ENCODE assay signal across 21 mouse cellular contexts in the genomic region with DNA sequence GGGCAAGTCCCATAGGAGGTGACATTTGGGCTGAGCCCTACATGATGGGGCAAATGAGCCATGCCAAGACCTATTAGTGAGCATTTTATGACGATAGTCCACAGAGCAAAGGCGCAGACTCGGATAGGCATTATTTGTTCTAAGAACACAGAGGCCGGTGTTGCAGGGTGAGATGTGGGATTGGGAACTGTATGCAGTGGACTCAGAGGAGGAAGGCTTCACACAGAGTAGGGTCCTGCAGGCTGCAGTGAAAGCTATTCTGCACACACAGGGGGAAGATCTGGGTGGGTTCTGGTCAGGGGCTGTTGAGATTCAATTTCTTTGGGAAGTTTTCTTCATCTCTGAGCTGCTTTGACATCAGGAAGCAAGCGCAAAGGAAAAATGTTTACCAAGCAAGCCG.
DNase-seq lines count a peak whose midpoint lies in the region; ATAC-seq and TF ChIP-seq lines count a peak whose summit lies in the region.
"Had no signal": no experiment of that assay in that cellular context is flagged by ENCODE, and none has a peak within 500 bp of the region (broad histone marks: within the 10 kb centered on the region; RNA-seq: fewer than 3 reads in every experiment).

No protein-coding gene starts in this region.

- H3K36me3 ChIP-seq in intestine, embryonic 15.5 days, result no peaks in the 10 kb centered on the region
- H3K36me3 ChIP-seq in intestine, postnatal 0 days (ENCODE audit: control insufficient read depth, insufficient read depth), result no peaks in the 10 kb centered on the region
- no peaks in the 10 kb centered on the region for H3K36me3 ChIP-seq in intestine, embryonic 16.5 days (ENCODE audit: control insufficient read depth, insufficient read depth, low read length)
- H3K36me3 ChIP-seq: forebrain, embryonic 10.5 days; forebrain, embryonic 15.5 days; hindbrain, embryonic 12.5 days had no signal

- no peak overlapping the region for H3K4me3 ChIP-seq in intestine, embryonic 15.5 days (replicated peaks)
- no peak overlapping the region for H3K4me3 ChIP-seq in intestine, postnatal 0 days (ENCODE audit: low read depth, low read length)
- H3K4me3 ChIP-seq in intestine, embryonic 16.5 days (ENCODE audit: low read length), result no peak overlapping the region
- H3K4me3 ChIP-seq: forebrain, embryonic 10.5 days; forebrain, embryonic 15.5 days; heart, adult 2 months; hindbrain, embryonic 12.5 days had no signal

- peak; percentile 45; the same call in 1 of the 2 replicates for ATAC-seq in intestine, embryonic 15.5 days
- ATAC-seq in intestine, postnatal 0 days, result no peak
- ATAC-seq in intestine, embryonic 16.5 days, result peak; percentile 23; the same call in 1 of the 2 replicates
- ATAC-seq: CD4-positive, CD25-positive, alpha-beta regulatory T cell, adult 4 months; forebrain, embryonic 15.5 days; hindbrain, embryonic 16.5 days had no signal

- no peaks in the 10 kb centered on the region for H3K4me1 ChIP-seq in intestine, embryonic 15.5 days (replicated peaks)
- H3K4me1 ChIP-seq in intestine, postnatal 0 days (replicated peaks; ENCODE audit: control insufficient read depth, insufficient read depth, low read length), result 0 out of 2 replicates have a peak, but pooled peaks cover 12% of the 10 kb centered on the region
- H3K4me1 ChIP-seq in intestine, embryonic 16.5 days (ENCODE audit: control insufficient read depth, insufficient read depth, low read length), result peaks cover 7% of the 10 kb centered on the region
- H3K4me1 ChIP-seq: forebrain, embryonic 15.5 days had no signal

- intact Hi-C loops in heart, postnatal 14 days (cut with DNase I), result no loop called here
- intact Hi-C loops in left cerebral cortex, postnatal 25 days (cut with DNase I), result no loop called here

- 56% methylated on average over 6 of the region's 6 CpGs for WGBS in intestine, embryonic 15.5 days
- 48% methylated on average over 6 of the region's 6 CpGs for WGBS in intestine, postnatal 0 days
- 60% methylated on average over 6 of the region's 6 CpGs for WGBS in intestine, embryonic 16.5 days

- H3K27me3 ChIP-seq in intestine, embryonic 15.5 days (replicated peaks), result no peaks in the 10 kb centered on the region
- H3K27me3 ChIP-seq in intestine, postnatal 0 days (replicated peaks; ENCODE audit: control insufficient read depth, insufficient read depth, low read length), result no peaks in the 10 kb centered on the region
- no peaks in the 10 kb centered on the region for H3K27me3 ChIP-seq in intestine, embryonic 16.5 days (replicated peaks; ENCODE audit: control insufficient read depth, insufficient read depth, low read length)
- H3K27me3 ChIP-seq: forebrain, embryonic 15.5 days; hindbrain, embryonic 12.5 days had no signal

- no peak overlapping the region for H3K27ac ChIP-seq in intestine, embryonic 15.5 days
- no peak overlapping the region for H3K27ac ChIP-seq in intestine, postnatal 0 days (ENCODE audit: low read depth, low read length)
- no peak overlapping the region for H3K27ac ChIP-seq in intestine, embryonic 16.5 days (ENCODE audit: low read length)
- H3K27ac ChIP-seq: forebrain, embryonic 10.5 days; forebrain, embryonic 15.5 days; heart, adult 2 months; hindbrain, embryonic 12.5 days had no signal

- no peak overlapping the region for H3K9ac ChIP-seq in intestine, embryonic 15.5 days
- no peak overlapping the region for H3K9ac ChIP-seq in intestine, postnatal 0 days (ENCODE audit: low read depth, low read length)
- H3K9ac ChIP-seq in intestine, embryonic 16.5 days (ENCODE audit: low read depth, low read length), result no peak overlapping the region
- H3K9ac ChIP-seq: forebrain, embryonic 15.5 days; hindbrain, embryonic 12.5 days had no signal

- no peaks in the 10 kb centered on the region for H3K9me3 ChIP-seq in intestine, embryonic 15.5 days
- no peaks in the 10 kb centered on the region for H3K9me3 ChIP-seq in intestine, postnatal 0 days (ENCODE audit: control insufficient read depth)
- no peaks in the 10 kb centered on the region for H3K9me3 ChIP-seq in intestine, embryonic 16.5 days (ENCODE audit: control insufficient read depth, low read length)
- H3K9me3 ChIP-seq: forebrain, embryonic 10.5 days; forebrain, embryonic 15.5 days; hindbrain, embryonic 12.5 days had no signal

- DNase-seq in heart, adult 11 months, result peak; percentile 54
- DNase-seq in heart, postnatal 14 days, result no peak
- DNase-seq in mesoderm, embryonic 11.5 days (ENCODE audit: low read depth, low spot score), result peak; percentile 30
- no peak for DNase-seq in left cerebral cortex, postnatal 25 days (ENCODE audit: low spot score in 2 of 2)
- DNase-seq: adrenal gland, adult 2 months; adrenal gland, postnatal 14 days; cerebellum, adult 9-10 months; cerebellum, postnatal 14 days; gastrocnemius, postnatal 25 days; heart, adult 2 months; heart, postnatal 4 days; kidney, adult 11 months had no signal

- no peak for TF ChIP-seq CTCF in intestine, postnatal 0 days (IDR thresholded peaks at IDR 0.05; ENCODE audit: low read depth)

- no peak overlapping the region for H3K4me2 ChIP-seq in intestine, embryonic 15.5 days (replicated peaks)
- no peak overlapping the region for H3K4me2 ChIP-seq in intestine, postnatal 0 days (replicated peaks; ENCODE audit: low read depth)
- no peak overlapping the region for H3K4me2 ChIP-seq in intestine, embryonic 16.5 days (ENCODE audit: low read depth, low read length)
- H3K4me2 ChIP-seq: forebrain, embryonic 15.5 days; heart, embryonic 11.5 days; hindbrain, embryonic 12.5 days had no signal

Comparison
In these comparisons a context has a peak if more than half of its experiments do, and no peak if none do; other contexts are left out.
1. DNase-seq: peak in heart, adult 11 months (single experiment) and mesoderm, embryonic 11.5 days (single experiment); none in heart, postnatal 14 days (0 of 2) and left cerebral cortex, postnatal 25 days (0 of 2).